Mouse (Mus musculus) erythroblast, embryonic 14.5 days (primary cell): ENCODE results near the gene Akap9.
"Not testable (repeated sequence)": the region's sequence is repeated elsewhere in the genome, so short reads cannot be mapped to it uniquely, and the experiment has no call there.

ENCODE experiments used
- GATA1 ChIP-seq: IDR thresholded peaks from 2 replicates; pipeline ENCODE4 v1.6.1; 2012; ENCODE audit warnings: low read length, inconsistent platforms, mixed read lengths
- TAL1 ChIP-seq: IDR thresholded peaks from 3 replicates; pipeline ENCODE4 v1.6.1; 2012; ENCODE audit warnings: low read length, inconsistent platforms, mixed read lengths

- not testable (repeated sequence) for TF ChIP-seq TAL1, GATA1
These were observed 33.6 kb upstream of the Akap9 start for GRCm38 (mm10) chr5:3894294-3894619.
